Mouse (Mus musculus) myocyte (in vitro differentiated cells): ENCODE measurements around the gene Klra3.
"Not testable (repeated sequence)": the region's sequence is repeated elsewhere in the genome, so short reads cannot be mapped to it uniquely, and the experiment has no call there.

Experiments used
- MYOD1 ChIP-seq, 3 experiments: IDR thresholded peaks; one replicate each; pipeline ENCODE4 v1.6.1; 2011; ENCODE audit warnings: control low read depth in 2 of 3, low read depth in 2 of 3, mild to moderate bottlenecking in 2 of 3, moderate library complexity in 1 of 3; ENCODE audit not compliant: insufficient read length in 2 of 3, control insufficient read depth in 1 of 3
- POLR2A ChIP-seq: IDR thresholded peaks from one replicate; pipeline ENCODE4 v1.6.1; 2011; ENCODE audit warnings: low read depth, mild to moderate bottlenecking, control low read depth, moderate library complexity; ENCODE audit not compliant: insufficient read length
- REST ChIP-seq: IDR thresholded peaks from one replicate; pipeline ENCODE4 v1.6.1; 2011; ENCODE audit warnings: mild to moderate bottlenecking, control low read depth, moderate library complexity; ENCODE audit not compliant: insufficient read depth, insufficient read length

GRCm38 (mm10) chr6:130281828-130282227, 55.5 kb downstream of the Klra3 start, which contains the start of gene Klra10:
- not testable (repeated sequence) for TF ChIP-seq POLR2A; REST; MYOD1 (IDR thresholded peaks at IDR 0.05; ENCODE audit: control insufficient read depth in 1 of 3, insufficient read length in 2 of 3, low read depth in 2 of 3)
